Mouse (Mus musculus): Measurements from ENCODE around the gene Scrn3. TPM values are rescaled to one million over a fixed set of nuclear protein-coding genes. Genes with fewer than 3 reads are reported as not detected.

The Scrn3 gene
- polyA plus RNA-seq, 1 experiment from 2014 or later = 19.2 TPM

DNA sequence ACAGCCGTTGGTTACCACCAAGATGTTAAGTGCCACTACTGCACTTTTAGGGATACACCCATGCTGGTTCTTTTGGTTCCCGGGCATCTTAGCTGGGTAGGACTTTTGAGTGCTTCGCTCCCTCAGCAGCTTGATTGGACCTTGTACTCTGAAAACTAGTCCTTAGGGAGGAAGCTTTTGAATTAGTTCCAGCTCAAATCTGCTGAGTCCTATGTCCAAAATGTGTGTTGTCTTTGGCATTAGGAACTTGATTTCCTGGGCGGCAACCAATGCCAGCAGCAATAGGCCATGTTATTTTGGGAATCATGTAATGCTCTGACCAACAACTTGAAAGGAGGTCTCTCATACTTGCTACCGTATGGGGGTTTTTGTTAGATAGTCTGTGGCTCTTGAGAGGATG, 13.5 kb downstream of the Scrn3 start:
- Histone ChIP-seq H3K4me3 (ENCODE audit: low read length) (no peak overlapping the region), H3K27me3 (ENCODE audit: control insufficient read depth, insufficient read depth, low read length) (no peaks in the 10 kb centered on the region), H3K27ac (ENCODE audit: low read length) (no peak overlapping the region), H3K4me1 (ENCODE audit: control insufficient read depth, insufficient read depth, low read length) (no peaks in the 10 kb centered on the region), H3K4me2 (ENCODE audit: low read depth, low read length) (no peak overlapping the region), H3K9me3 (replicated peaks; ENCODE audit: control insufficient read depth, low read length) (no peaks in the 10 kb centered on the region), H3K36me3 (ENCODE audit: control insufficient read depth, insufficient read depth) (no peaks in the 10 kb centered on the region), H3K9ac (ENCODE audit: low read length) (no peak overlapping the region)
- ATAC-seq (replicated peaks; ENCODE audit: extremely low read depth, insufficient read depth, low FRiP score) = no peak
- 81% methylated on average over 5 of the region's 5 CpGs for WGBS

DNA sequence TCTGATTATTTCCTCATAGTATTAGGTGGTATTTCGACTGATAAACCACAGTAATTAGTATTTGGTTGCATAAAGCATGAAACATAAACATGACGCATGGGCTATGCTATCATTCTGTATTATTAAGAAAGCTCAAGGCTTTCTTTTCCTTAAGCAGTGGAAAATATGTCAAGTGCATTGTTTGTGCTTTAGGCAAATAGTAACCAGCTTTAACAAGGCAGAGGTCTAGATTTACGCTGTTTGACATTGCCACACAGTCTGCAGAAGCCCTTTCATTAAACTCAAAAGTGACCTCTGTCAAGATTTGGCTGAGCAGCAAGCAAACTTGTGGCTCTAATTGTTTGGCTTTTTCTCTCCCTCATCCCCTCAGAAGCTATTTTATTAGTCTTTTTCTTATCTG, 23.5 kb downstream of the Scrn3 start:
- ATAC-seq (replicated peaks; ENCODE audit: extremely low read depth, insufficient read depth, low FRiP score) = no peak
- Histone ChIP-seq H3K4me2 (ENCODE audit: low read depth, low read length) (no peak overlapping the region), H3K9me3 (replicated peaks; ENCODE audit: control insufficient read depth, low read length) (no peaks in the 10 kb centered on the region), H3K36me3 (ENCODE audit: control insufficient read depth, insufficient read depth) (0 out of 2 replicates have a peak, but pooled peaks cover 2% of the 10 kb centered on the region), H3K27ac (ENCODE audit: low read length) (no peak overlapping the region), H3K4me1 (ENCODE audit: control insufficient read depth, insufficient read depth, low read length) (no peaks in the 10 kb centered on the region), H3K9ac (ENCODE audit: low read length) (no peak overlapping the region), H3K4me3 (ENCODE audit: low read length) (no peak overlapping the region), H3K27me3 (ENCODE audit: control insufficient read depth, insufficient read depth, low read length) (no peaks in the 10 kb centered on the region)
- 89% methylated on average over 3 of the region's 3 CpGs for WGBS

DNA sequence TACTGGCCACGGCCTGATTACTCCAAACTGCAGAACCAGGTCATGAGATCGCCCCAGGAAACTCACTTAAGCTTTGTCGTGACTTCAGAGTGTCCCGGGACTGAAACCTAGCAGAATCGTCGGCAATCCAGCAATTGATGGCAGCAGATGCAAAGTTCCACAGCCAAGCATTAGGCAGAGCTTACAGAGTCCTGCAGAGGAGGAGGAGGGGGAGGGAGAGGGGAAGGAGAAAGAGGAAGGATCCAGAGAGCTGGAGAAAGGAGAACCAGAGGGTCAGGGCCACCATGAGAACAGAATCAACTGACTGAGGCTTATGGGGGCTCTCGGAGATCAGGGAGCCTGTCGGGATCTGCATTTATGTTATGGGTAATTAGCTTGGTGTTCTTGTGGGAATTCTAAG, 26.0 kb downstream of the Scrn3 start:
- 71% methylated on average over 8 of the region's 8 CpGs for WGBS
- H3K4me1 ChIP-seq (ENCODE audit: control insufficient read depth, insufficient read depth, low read length) = no peaks in the 10 kb centered on the region
- ATAC-seq (replicated peaks; ENCODE audit: extremely low read depth, insufficient read depth, low FRiP score) = no peak

DNA sequence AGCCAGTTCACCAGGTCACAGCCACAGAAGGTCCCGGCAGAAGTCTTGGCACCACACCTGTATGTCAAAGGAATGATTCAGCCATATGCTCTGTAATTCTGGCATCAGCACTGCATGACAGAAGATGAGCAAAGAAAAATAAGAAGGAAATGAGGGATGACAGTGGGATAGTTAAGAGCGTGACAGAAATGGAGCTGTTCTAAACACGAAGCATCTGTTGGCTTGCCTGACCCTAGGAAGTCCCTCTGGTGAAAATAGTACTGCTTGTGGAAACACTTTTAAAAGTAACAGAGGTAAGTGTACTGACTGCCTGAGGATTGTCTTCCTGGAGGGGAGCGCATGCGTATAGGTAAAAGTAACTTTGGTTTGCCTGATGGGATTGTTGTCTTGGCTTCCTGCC, 31.3 kb downstream of the Scrn3 start:
- no peaks in the 10 kb centered on the region for H3K9me3 ChIP-seq (replicated peaks; ENCODE audit: control insufficient read depth, low read length)
- H3K27me3 ChIP-seq (ENCODE audit: control insufficient read depth, insufficient read depth, low read length) = no peaks in the 10 kb centered on the region
- no peak overlapping the region for H3K4me2 ChIP-seq (ENCODE audit: low read depth, low read length)
- no peak overlapping the region for H3K9ac ChIP-seq (ENCODE audit: low read length)
- no peaks in the 10 kb centered on the region for H3K4me1 ChIP-seq (ENCODE audit: control insufficient read depth, insufficient read depth, low read length)
- no peaks in the 10 kb centered on the region for H3K36me3 ChIP-seq (ENCODE audit: control insufficient read depth, insufficient read depth)
- no peak for ATAC-seq (replicated peaks; ENCODE audit: extremely low read depth, insufficient read depth, low FRiP score)
- 83% methylated on average over 5 of the region's 5 CpGs for WGBS
- H3K4me3 ChIP-seq (ENCODE audit: low read length) = no peak overlapping the region
- no peak overlapping the region for H3K27ac ChIP-seq (ENCODE audit: low read length)

More for the DNA sequence above, 26.0 kb downstream of the Scrn3 start:
- Histone ChIP-seq H3K36me3 (ENCODE audit: control insufficient read depth, insufficient read depth) (no peaks in the 10 kb centered on the region), H3K4me3 (ENCODE audit: low read length) (no peak overlapping the region), H3K27me3 (ENCODE audit: control insufficient read depth, insufficient read depth, low read length) (no peaks in the 10 kb centered on the region), H3K9me3 (replicated peaks; ENCODE audit: control insufficient read depth, low read length) (no peaks in the 10 kb centered on the region), H3K9ac (ENCODE audit: low read length) (no peak overlapping the region), H3K27ac (ENCODE audit: low read length) (no peak overlapping the region), H3K4me2 (ENCODE audit: low read depth, low read length) (no peak overlapping the region)

GRCm38 (mm10) chr2:73345204-73345603, 32.8 kb downstream of the Scrn3 start:
- WGBS = 89% methylated on average over 4 of the region's 4 CpGs
- Histone ChIP-seq H3K27me3 (ENCODE audit: control insufficient read depth, insufficient read depth, low read length) (no peaks in the 10 kb centered on the region), H3K27ac (ENCODE audit: low read length) (no peak overlapping the region), H3K4me3 (ENCODE audit: low read length) (no peak overlapping the region), H3K36me3 (ENCODE audit: control insufficient read depth, insufficient read depth) (no peaks in the 10 kb centered on the region), H3K4me2 (ENCODE audit: low read depth, low read length) (no peak overlapping the region), H3K4me1 (ENCODE audit: control insufficient read depth, insufficient read depth, low read length) (no peaks in the 10 kb centered on the region), H3K9ac (ENCODE audit: low read length) (no peak overlapping the region), H3K9me3 (replicated peaks; ENCODE audit: control insufficient read depth, low read length) (no peaks in the 10 kb centered on the region)
- no peak for ATAC-seq (replicated peaks; ENCODE audit: extremely low read depth, insufficient read depth, low FRiP score)

GRCm38 (mm10) chr2:73346345-73347086, 34.1 kb downstream of the Scrn3 start:
- Histone ChIP-seq H3K27ac (ENCODE audit: low read length) (no peak overlapping the region), H3K9ac (ENCODE audit: low read length) (no peak overlapping the region), H3K36me3 (ENCODE audit: control insufficient read depth, insufficient read depth) (no peaks in the 10 kb centered on the region), H3K4me2 (ENCODE audit: low read depth, low read length) (no peak overlapping the region), H3K4me3 (ENCODE audit: low read length) (no peak overlapping the region), H3K9me3 (replicated peaks; ENCODE audit: control insufficient read depth, low read length) (no peaks in the 10 kb centered on the region), H3K27me3 (ENCODE audit: control insufficient read depth, insufficient read depth, low read length) (no peaks in the 10 kb centered on the region), H3K4me1 (ENCODE audit: control insufficient read depth, insufficient read depth, low read length) (no peaks in the 10 kb centered on the region)
- ATAC-seq (replicated peaks; ENCODE audit: extremely low read depth, insufficient read depth, low FRiP score) = no peak
- WGBS = 60% methylated on average over 13 of the region's 13 CpGs

DNA sequence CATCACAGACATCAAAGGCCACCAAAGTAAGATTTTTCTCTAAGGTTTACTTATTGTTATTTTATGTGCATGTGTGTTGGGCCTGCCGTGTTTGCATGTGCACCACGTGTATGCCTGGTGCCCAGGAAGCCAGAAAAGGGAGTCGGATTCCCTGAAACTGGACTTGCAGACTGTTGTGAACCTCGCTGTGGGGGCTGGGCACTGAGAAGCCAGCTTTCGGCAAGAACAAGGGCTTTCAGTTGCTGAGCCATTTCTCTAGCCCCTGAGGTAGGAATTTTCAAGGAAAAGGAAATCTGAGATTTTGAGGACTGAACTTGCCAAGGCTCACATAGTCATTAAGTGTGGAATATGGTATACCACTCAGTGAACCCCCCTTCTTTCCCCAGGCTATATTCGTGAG, 34.7 kb downstream of the Scrn3 start:
- no peaks in the 10 kb centered on the region for H3K9me3 ChIP-seq (replicated peaks; ENCODE audit: control insufficient read depth, low read length)
- ATAC-seq (replicated peaks; ENCODE audit: extremely low read depth, insufficient read depth, low FRiP score) = no peak
- no peak overlapping the region for H3K4me3 ChIP-seq (ENCODE audit: low read length)
- H3K27ac ChIP-seq (ENCODE audit: low read length) = no peak overlapping the region
- H3K9ac ChIP-seq (ENCODE audit: low read length) = no peak overlapping the region
- H3K36me3 ChIP-seq (ENCODE audit: control insufficient read depth, insufficient read depth) = no peaks in the 10 kb centered on the region
- no peaks in the 10 kb centered on the region for H3K27me3 ChIP-seq (ENCODE audit: control insufficient read depth, insufficient read depth, low read length)
- peaks cover 5% of the 10 kb centered on the region for H3K4me1 ChIP-seq (ENCODE audit: control insufficient read depth, insufficient read depth, low read length)
- no peak overlapping the region for H3K4me2 ChIP-seq (ENCODE audit: low read depth, low read length)
- 63% methylated on average over 6 of the region's 6 CpGs for whole genome bisulfite sequencing

DNA sequence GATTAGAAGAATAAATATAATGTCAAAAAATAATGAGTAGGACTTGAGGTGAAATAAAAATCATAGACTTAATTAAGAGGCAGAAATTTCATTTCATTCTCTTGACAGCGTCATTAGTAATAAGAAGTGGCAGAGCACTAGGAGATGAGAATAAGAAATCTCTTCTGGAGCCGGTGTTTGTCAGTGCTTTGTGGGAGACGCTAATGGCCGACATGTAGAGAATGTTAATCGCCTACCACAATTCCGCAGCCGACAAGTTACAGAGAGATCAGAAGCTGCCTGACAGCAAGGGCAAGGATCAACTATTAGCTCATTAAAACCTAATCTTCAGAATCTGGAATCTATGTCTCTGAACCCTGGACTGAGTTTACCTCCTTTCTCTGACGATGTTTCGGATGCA, 35.4 kb downstream of the Scrn3 start:
- Histone ChIP-seq H3K9ac (ENCODE audit: low read length) (no peak overlapping the region), H3K9me3 (replicated peaks; ENCODE audit: control insufficient read depth, low read length) (no peaks in the 10 kb centered on the region), H3K4me1 (ENCODE audit: control insufficient read depth, insufficient read depth, low read length) (peaks cover 6% of the 10 kb centered on the region), H3K36me3 (ENCODE audit: control insufficient read depth, insufficient read depth) (no peaks in the 10 kb centered on the region), H3K27me3 (ENCODE audit: control insufficient read depth, insufficient read depth, low read length) (no peaks in the 10 kb centered on the region), H3K4me3 (ENCODE audit: low read length) (no peak overlapping the region), H3K27ac (ENCODE audit: low read length) (no peak overlapping the region), H3K4me2 (ENCODE audit: low read depth, low read length) (no peak overlapping the region)
- ATAC-seq (replicated peaks; ENCODE audit: extremely low read depth, insufficient read depth, low FRiP score) = no peak
- WGBS = 69% methylated on average over 9 of the region's 9 CpGs

- no peak overlapping the region for H3K4me2 ChIP-seq (ENCODE audit: low read depth, low read length)
- no peaks in the 10 kb centered on the region for H3K9me3 ChIP-seq (replicated peaks; ENCODE audit: control insufficient read depth, low read length)
- H3K9ac ChIP-seq (ENCODE audit: low read length) = no peak overlapping the region
- no peak overlapping the region for H3K27ac ChIP-seq (ENCODE audit: low read length)
- H3K27me3 ChIP-seq (ENCODE audit: control insufficient read depth, insufficient read depth, low read length) = no peaks in the 10 kb centered on the region
- peaks cover 6% of the 10 kb centered on the region for H3K4me1 ChIP-seq (ENCODE audit: control insufficient read depth, insufficient read depth, low read length)
- no peak overlapping the region for H3K4me3 ChIP-seq (ENCODE audit: low read length)
- WGBS = 85% methylated on average over 6 of the region's 6 CpGs
- H3K36me3 ChIP-seq (ENCODE audit: control insufficient read depth, insufficient read depth) = no peaks in the 10 kb centered on the region
- no peak for ATAC-seq (replicated peaks; ENCODE audit: extremely low read depth, insufficient read depth, low FRiP score)
These were observed 35.8 kb downstream of the Scrn3 start for GRCm38 (mm10) chr2:73348221-73348620.

Measured in heart, embryonic 16.5 days (tissue).